Mouse (Mus musculus) CD4-positive, CD25-positive, alpha-beta regulatory T cell, adult 2 months (primary cell): ENCODE measurements around the gene Tceanc2.
A peak's percentile ranks its signal among the peaks of the same experiment; 100 is the strongest.
"Not testable (repeated sequence)": the region's sequence is repeated elsewhere in the genome, so short reads cannot be mapped to it uniquely, and the experiment has no call there.

Source experiments
- DNase-seq: peaks from one replicate; pipeline ENCODE4 v3.0.0-alpha.2; 2012; ENCODE audit warnings: low read depth, low spot score

Gene Tceanc2

GRCm38 (mm10) chr4:107126891-107127524, 51.9 kb downstream of the Tceanc2 start:
- DNase-seq, result no peak

GRCm38 (mm10) chr4:107126389-107126788, 52.5 kb downstream of the Tceanc2 start:
- no peak for DNase-seq

- DNase-seq, result no peak
Observed at GRCm38 (mm10) chr4:107125101-107125500, 53.8 kb downstream of the Tceanc2 start.

DNA sequence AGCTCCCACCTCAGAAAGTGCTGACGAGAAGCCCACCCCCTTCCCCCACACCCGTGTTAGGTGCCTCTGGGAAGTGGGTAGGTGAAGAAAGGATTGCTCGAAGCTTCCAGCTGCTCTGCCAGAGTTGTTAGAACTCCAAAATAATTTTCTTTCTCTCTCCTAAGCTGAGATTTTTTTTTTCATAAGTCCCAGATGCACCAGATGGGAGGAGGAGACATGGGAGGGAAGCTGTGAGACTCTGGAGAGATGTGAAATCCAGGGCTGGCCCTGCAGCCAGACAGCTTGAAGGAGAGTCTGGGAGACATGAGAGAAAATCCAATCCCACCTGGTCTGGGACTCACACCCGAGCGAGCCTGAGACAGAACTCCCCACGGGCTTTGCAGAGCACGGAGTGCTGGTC, 54.5 kb downstream of the Tceanc2 start:
- no peak for DNase-seq

- DNase-seq, result no peak
Observed at GRCm38 (mm10) chr4:107121165-107121943, 57.6 kb downstream of the Tceanc2 start.

- no peak for DNase-seq
Observed at GRCm38 (mm10) chr4:107120676-107121075, 58.2 kb downstream of the Tceanc2 start.

DNA sequence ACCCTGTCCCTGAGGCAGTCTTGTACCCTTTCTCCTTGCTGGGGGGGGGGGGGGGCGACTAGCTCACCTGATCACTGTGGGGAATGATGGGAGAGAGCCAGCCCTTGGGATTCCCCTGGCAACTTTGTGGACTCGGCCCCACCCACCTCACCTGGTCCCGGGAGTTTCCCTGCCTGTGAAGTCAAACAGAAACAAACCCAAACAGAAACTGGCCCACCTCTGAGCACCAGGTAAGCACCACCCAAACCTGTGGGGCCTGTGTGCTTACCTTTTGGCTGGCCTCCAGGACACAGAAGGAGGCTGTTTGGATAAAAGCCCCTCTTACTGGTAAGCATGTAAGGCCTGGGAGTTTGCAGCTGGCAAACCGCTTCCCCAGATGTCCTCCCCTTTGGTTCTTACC, 59.9 kb downstream of the Tceanc2 start:
- DNase-seq, result no peak

- no peak for DNase-seq
Observed at GRCm38 (mm10) chr4:107117741-107118385, 61.1 kb downstream of the Tceanc2 start.

DNA sequence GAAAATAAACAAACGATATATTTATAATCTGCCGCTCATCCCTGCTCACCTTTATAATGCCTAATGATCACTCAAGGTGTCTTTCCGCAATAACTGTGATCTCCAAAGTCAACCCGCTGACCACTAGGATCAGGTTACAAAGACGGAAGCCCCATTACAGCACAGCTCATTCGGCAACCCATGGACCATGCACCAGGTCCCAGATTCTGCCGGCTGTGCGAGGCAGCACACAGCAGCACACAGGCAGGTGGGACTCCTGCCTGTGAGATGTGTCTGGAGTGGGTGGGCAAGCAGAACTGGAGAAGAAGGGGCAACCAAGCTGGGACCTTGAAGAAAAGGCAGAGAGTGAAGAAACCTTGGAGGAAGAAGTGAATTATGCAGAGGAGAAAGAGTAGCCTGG, 64.6 kb downstream of the Tceanc2 start:
- no peak for DNase-seq

GRCm38 (mm10) chr4:107109181-107109580, 69.7 kb downstream of the Tceanc2 start:
- DNase-seq, result not testable (repeated sequence)

DNA sequence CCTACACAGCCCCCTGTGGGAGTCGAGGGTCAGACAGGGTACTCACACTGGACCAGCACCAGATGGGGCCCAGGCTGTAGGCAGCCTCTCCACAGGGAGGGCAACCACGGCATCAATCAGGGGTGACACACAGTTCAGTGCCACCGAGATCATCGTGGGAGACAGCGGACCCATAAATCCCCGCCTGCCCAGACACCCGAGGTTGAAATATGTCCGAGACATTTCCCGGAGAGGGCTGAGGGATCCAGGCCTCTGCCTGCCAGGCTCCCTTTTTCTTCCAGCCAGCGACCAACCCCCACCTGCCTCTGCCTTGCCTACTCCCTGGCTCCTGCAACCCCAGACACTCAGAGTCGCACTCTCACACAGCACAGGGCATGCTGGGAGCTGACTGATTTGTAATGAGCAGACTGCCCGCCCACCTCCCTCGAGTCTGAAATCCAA, 70.6 kb downstream of the Tceanc2 start:
- DNase-seq, result no peak

- no peak for DNase-seq
Observed at GRCm38 (mm10) chr4:107106777-107107176, 72.1 kb downstream of the Tceanc2 start.

DNA sequence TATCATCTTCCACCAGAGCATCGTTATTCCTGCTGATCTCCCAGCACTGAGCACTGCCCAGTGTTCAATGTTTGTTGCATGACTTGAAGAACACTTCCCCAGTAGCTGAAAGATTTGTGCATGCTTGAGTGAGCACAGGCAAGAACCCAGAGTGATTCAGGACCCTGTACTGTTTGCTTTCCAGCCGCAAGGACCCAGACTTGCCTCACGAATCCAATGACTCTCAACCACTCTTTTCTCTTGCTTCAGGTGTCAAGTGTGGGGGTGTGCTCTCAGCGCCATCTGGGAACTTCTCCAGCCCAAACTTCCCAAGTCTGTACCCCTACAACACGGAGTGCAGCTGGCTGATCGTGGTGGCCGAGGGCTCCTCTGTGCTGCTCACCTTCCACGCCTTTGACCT, 76.7 kb downstream of the Tceanc2 start:
- no peak for DNase-seq

- DNase-seq, result peak; percentile 7
Observed at GRCm38 (mm10) chr4:107098791-107099525, 80.0 kb downstream of the Tceanc2 start.

- no peak for DNase-seq
Observed at GRCm38 (mm10) chr4:107098375-107098774, 80.5 kb downstream of the Tceanc2 start.

- DNase-seq, result no peak
Observed at GRCm38 (mm10) chr4:107097871-107098270, 81.0 kb downstream of the Tceanc2 start.

GRCm38 (mm10) chr4:107096841-107097373, 82.0 kb downstream of the Tceanc2 start, which contains the start of gene Cdcp2:
Gene Cdcp2, plus strand, starts transcription at chr4:107096891.
- no peak for DNase-seq

DNA sequence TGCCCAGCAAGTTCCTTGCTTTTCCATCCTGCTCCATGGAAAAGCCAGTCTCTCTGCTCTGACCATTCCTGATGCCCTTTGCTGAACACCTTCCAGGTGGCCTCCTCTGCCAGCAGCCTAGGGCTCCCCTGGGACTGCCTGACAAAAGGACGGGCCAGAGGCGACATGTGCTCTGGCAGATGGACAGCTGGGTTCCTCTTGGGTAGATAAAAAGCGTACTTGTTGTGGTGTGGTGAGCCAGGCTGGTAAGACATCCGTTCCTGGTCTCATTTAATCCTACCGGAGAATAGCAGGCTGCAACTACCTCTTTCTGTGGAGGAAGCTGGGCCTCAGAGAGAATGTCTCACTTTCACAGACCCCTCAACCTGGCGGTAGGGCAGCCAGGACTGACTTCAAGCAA, 82.9 kb downstream of the Tceanc2 start:
- DNase-seq, result no peak

DNA sequence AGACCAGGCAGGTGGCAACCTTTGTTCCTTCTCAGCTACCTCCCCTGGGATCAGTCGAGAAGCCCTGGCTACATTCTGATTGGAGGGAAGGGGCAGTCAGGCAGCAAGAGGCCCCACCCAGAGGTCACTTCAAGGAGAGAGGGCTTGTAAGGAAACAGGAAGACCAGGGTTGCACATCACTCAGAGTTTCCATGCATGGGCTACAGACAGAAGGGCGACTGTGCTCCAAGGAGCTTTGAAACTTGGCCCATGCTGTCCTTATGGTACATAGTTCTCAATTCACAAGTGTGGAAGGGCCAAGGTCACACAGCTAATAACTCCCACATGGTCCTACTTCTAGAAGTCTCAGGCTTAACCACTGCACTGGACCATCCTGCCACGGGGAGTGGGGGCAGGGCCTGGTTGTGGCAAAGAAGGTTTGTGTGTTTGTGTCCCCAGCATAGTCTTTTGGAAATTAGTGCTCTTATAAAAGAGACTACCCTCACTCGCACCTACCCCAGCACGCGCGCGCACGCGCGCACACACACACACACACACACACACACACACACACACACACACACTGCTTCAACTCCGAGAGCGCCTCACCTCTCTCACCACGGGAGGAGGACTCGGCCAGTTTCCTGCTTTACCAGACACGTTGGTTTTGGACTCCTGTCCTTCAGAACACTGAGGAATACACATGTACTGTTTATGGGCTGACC, 84.3 kb downstream of the Tceanc2 start:
- no peak for DNase-seq

DNA sequence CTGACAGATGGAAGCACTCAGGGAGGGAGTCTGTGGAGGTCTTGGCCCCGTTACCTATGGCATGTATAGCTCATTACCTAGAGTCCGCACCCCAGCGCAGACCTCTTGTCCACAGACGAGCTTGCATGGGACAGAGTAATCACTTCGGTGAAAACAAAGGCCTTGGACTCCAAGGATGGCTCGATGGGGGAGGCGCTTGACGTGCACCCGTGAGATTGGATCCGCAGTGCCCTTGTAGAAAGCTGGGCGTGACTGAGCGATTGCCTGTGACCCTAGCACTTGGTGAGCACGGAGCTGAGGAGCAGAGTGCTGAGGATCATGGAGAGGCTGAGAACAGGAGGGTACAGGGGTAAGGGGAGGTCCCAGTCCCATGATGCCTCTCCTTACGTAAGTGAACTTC, 87.2 kb downstream of the Tceanc2 start:
- DNase-seq, result no peak

DNA sequence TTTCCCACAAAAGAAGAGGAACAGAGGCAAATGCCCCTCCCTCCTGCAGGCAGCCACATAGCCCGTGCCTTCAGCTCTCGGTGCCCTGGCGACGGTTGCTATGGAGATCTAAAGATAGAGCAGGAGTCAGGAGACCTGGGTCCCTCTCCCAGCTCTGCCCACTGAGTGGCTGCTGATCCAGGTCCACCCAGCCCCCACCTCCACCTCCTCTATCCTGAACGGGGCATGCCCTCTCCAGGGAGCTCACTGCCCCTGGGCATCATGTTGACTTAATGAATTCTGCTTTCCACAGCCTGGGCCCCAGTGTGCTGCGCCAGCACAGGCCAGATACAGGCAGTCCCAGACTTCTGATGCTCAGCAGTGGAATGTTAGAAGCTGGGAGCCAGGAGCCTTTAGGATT, 94.1 kb downstream of the Tceanc2 start:
- no peak for DNase-seq
